Mouse (Mus musculus): ENCODE measurements at regions not wholly inside any gene's neighbourhood (a gene's known extent, or its start where the extent isn't known, plus 50 kb on each side); places are given as distances from the start of the nearest gene placed in this dataset.

GRCm38 (mm10) chr15:25539344-25540176 is 82.8 kb upstream of the Myo10 start:
- Histone ChIP-seq H3K27ac (ENCODE audit: control insufficient read depth, low read depth, low read length) (no peak overlapping the region), H3K79me2 (ENCODE audit: control insufficient read depth, insufficient read depth, low read length, poor library complexity) (no peaks in the 10 kb centered on the region), H3K36me3 (ENCODE audit: control insufficient read depth in 1 of 2, insufficient read depth in 2 of 2, low read length in 2 of 2) (no peaks in the 10 kb centered on the region)

GRCm38 (mm10) chr15:25542382-25542781 is 79.9 kb upstream of the Myo10 start:
- no peaks in the 10 kb centered on the region for H3K4me1 ChIP-seq (ENCODE audit: control insufficient read depth in 1 of 2, insufficient read depth in 2 of 2, low read length in 2 of 2)
- TF ChIP-seq USF1 (IDR thresholded peaks at IDR 0.05; ENCODE audit: low read depth, low read length) (no peak), ETS1 (IDR thresholded peaks at IDR 0.05; ENCODE audit: low read depth, low read length) (no peak), KAT2A (conservative IDR thresholded peaks at IDR 0.05; ENCODE audit: low read depth, low read length) (no peak), HCFC1 (IDR thresholded peaks at IDR 0.05; ENCODE audit: low read depth, low read length) (no peak), ZC3H11A (IDR thresholded peaks at IDR 0.05; ENCODE audit: low read depth, low read length) (no peak), NELFE (IDR thresholded peaks at IDR 0.05; ENCODE audit: low read depth, low read length) (no peak), MAZ (IDR thresholded peaks at IDR 0.05; ENCODE audit: low read depth, low read length) (no peak), UBTF (IDR thresholded peaks at IDR 0.05; ENCODE audit: borderline replicate concordance, insufficient read depth, low read depth, low read length) (no peak), MAFK (IDR thresholded peaks at IDR 0.05; ENCODE audit: borderline replicate concordance, low read depth, low read length) (no peak), POLR2AphosphoS2 (IDR thresholded peaks at IDR 0.05; ENCODE audit: low read length) (no peak), GABPA (IDR thresholded peaks at IDR 0.05; ENCODE audit: low read depth, low read length) (no peak), CHD1 (IDR thresholded peaks at IDR 0.05; ENCODE audit: low read depth, low read length) (no peak), MYC (IDR thresholded peaks at IDR 0.05; ENCODE audit: low read depth, low read length) (no peak), MXI1 (IDR thresholded peaks at IDR 0.05; ENCODE audit: low read depth, low read length) (no peak), TBP (IDR thresholded peaks at IDR 0.05; ENCODE audit: low read depth, low read length) (no peak), POLR2AphosphoS5 (IDR thresholded peaks at IDR 0.05; ENCODE audit: borderline replicate concordance, low read depth, low read length) (no peak), ELF1 (IDR thresholded peaks at IDR 0.05; ENCODE audit: low read depth, low read length) (no peak), USF2 (IDR thresholded peaks at IDR 0.05; ENCODE audit: borderline replicate concordance in 1 of 2, insufficient read depth in 1 of 2, low read depth in 1 of 2, low read length in 2 of 2) (no peak)
- no peaks in the 10 kb centered on the region for H3K27me3 ChIP-seq (ENCODE audit: control insufficient read depth in 1 of 2, insufficient read depth in 2 of 2, low read length in 2 of 2)
- no peaks in the 10 kb centered on the region for H3K79me2 ChIP-seq (ENCODE audit: control insufficient read depth, insufficient read depth, low read length, poor library complexity)
- no peak overlapping the region for H3K9ac ChIP-seq (ENCODE audit: control insufficient read depth, low read depth, low read length, poor library complexity, severe bottlenecking)
- no peak for DNase-seq (ENCODE audit: low read depth, low spot score)
- H3K4me3 ChIP-seq (ENCODE audit: control insufficient read depth in 1 of 2, insufficient read depth in 1 of 2, low read depth in 2 of 2, low read length in 2 of 2), result no peak overlapping the region
- H3K27ac ChIP-seq (ENCODE audit: control insufficient read depth, low read depth, low read length), result no peak overlapping the region
- no peaks in the 10 kb centered on the region for H3K9me3 ChIP-seq (replicated peaks; ENCODE audit: insufficient read depth, low read length)
- no peaks in the 10 kb centered on the region for H3K36me3 ChIP-seq (ENCODE audit: control insufficient read depth in 1 of 2, insufficient read depth in 2 of 2, low read length in 2 of 2)

More at GRCm38 (mm10) chr15:25539344-25540176, 82.8 kb upstream of the Myo10 start:
- TF ChIP-seq TBP (IDR thresholded peaks at IDR 0.05; ENCODE audit: low read depth, low read length) (no peak), USF2 (IDR thresholded peaks at IDR 0.05; ENCODE audit: borderline replicate concordance in 1 of 2, insufficient read depth in 1 of 2, low read depth in 1 of 2, low read length in 2 of 2) (no peak), SMC3 (IDR thresholded peaks at IDR 0.05; ENCODE audit: low read depth, low read length) (no peak), ZC3H11A (IDR thresholded peaks at IDR 0.05; ENCODE audit: low read depth, low read length) (no peak), NELFE (IDR thresholded peaks at IDR 0.05; ENCODE audit: low read depth, low read length) (no peak), EP300 (IDR thresholded peaks at IDR 0.05; ENCODE audit: low read depth in 1 of 2, low read length in 2 of 2) (no peak), UBTF (IDR thresholded peaks at IDR 0.05; ENCODE audit: borderline replicate concordance, insufficient read depth, low read depth, low read length) (no peak), USF1 (IDR thresholded peaks at IDR 0.05; ENCODE audit: low read depth, low read length) (no peak)
- Histone ChIP-seq H3K4me1 (ENCODE audit: control insufficient read depth in 1 of 2, insufficient read depth in 2 of 2, low read length in 2 of 2) (no peaks in the 10 kb centered on the region), H3K9me3 (replicated peaks; ENCODE audit: insufficient read depth, low read length) (no peaks in the 10 kb centered on the region), H3K9ac (ENCODE audit: control insufficient read depth, low read depth, low read length, poor library complexity, severe bottlenecking) (no peak overlapping the region), H3K27me3 (ENCODE audit: control insufficient read depth in 1 of 2, insufficient read depth in 2 of 2, low read length in 2 of 2) (no peaks in the 10 kb centered on the region), H3K4me3 (ENCODE audit: control insufficient read depth in 1 of 2, insufficient read depth in 1 of 2, low read depth in 2 of 2, low read length in 2 of 2) (no peak overlapping the region)
- DNase-seq (ENCODE audit: low read depth, low spot score), result no peak
